Mouse (Mus musculus) heart, embryonic 15.5 days (tissue): ENCODE measurements around the gene Cysrt1. TPM values are rescaled to one million over a fixed set of nuclear protein-coding genes. Genes with fewer than 3 reads are reported as not detected.

Experiments
- ATAC-seq: fragments of 200-750 bp; cut with Nextera tagmentation; replicated peaks from 2 replicates; pipeline ENCODE4 v1.8.0; 2017; ENCODE audit warnings: low read depth, moderate TSS enrichment; ENCODE audit not compliant: insufficient number of reproducible peaks, insufficient read depth, low FRiP score
- H3K27ac ChIP-seq: fragments of 300-500 bp; sonication (generic); 2 replicates; pipeline ENCODE4 v1.5.1; 2015; ENCODE audit warnings: mild to moderate bottlenecking, inconsistent platforms
- H3K27me3 ChIP-seq: fragments of 300-500 bp; sonication (generic); 2 replicates; pipeline ENCODE4 v1.6.1; 2015; ENCODE audit warnings: inconsistent platforms
- H3K36me3 ChIP-seq: fragments of 300-500 bp; sonication (generic); 2 replicates; pipeline ENCODE4 v1.6.1; 2015; ENCODE audit warnings: mild to moderate bottlenecking, inconsistent platforms
- H3K4me1 ChIP-seq: fragments of 300-500 bp; sonication (generic); replicated peaks from 2 replicates; pipeline ENCODE4 v1.6.1; 2015; ENCODE audit warnings: inconsistent platforms
- H3K4me2 ChIP-seq: fragments of 300-500 bp; sonication (generic); 2 replicates; pipeline ENCODE4 v1.6.1; 2015; ENCODE audit warnings: inconsistent platforms, mild to moderate bottlenecking, moderate library complexity
- H3K4me3 ChIP-seq: fragments of 300-500 bp; sonication (generic); 2 replicates; pipeline ENCODE4 v1.5.1; 2015; ENCODE audit warnings: mild to moderate bottlenecking, inconsistent platforms
- H3K9ac ChIP-seq: fragments of 300-500 bp; sonication (generic); 2 replicates; pipeline ENCODE4 v1.6.1; 2015; ENCODE audit warnings: mild to moderate bottlenecking, inconsistent platforms
- H3K9me3 ChIP-seq: fragments of 300-500 bp; sonication (generic); replicated peaks from 2 replicates; pipeline ENCODE4 v1.6.1; 2016; ENCODE audit warnings: inconsistent platforms
- WGBS: fragments of 180-500 bp; shearing (Covaris S2); methylation state at CpG from one replicate; pipeline ENCODE4 v1.1.7; 2015; ENCODE audit warnings: mixed read lengths; 5-methylcytosine and 5-hydroxymethylcytosine counted together
- polyA plus RNA-seq: library from polyadenylated mRNA; unstranded; fragments of >200 nt; fragmentation: Nextera tagmentation; extraction: Ambion mirVana; gene quantifications from 2 replicates; pipeline ENCODE4 v1.2.1, GENCODE M21; 2015

Gene Cysrt1
- polyA plus RNA-seq, 1 experiment from 2014 or later: 0.30 TPM

DNA sequence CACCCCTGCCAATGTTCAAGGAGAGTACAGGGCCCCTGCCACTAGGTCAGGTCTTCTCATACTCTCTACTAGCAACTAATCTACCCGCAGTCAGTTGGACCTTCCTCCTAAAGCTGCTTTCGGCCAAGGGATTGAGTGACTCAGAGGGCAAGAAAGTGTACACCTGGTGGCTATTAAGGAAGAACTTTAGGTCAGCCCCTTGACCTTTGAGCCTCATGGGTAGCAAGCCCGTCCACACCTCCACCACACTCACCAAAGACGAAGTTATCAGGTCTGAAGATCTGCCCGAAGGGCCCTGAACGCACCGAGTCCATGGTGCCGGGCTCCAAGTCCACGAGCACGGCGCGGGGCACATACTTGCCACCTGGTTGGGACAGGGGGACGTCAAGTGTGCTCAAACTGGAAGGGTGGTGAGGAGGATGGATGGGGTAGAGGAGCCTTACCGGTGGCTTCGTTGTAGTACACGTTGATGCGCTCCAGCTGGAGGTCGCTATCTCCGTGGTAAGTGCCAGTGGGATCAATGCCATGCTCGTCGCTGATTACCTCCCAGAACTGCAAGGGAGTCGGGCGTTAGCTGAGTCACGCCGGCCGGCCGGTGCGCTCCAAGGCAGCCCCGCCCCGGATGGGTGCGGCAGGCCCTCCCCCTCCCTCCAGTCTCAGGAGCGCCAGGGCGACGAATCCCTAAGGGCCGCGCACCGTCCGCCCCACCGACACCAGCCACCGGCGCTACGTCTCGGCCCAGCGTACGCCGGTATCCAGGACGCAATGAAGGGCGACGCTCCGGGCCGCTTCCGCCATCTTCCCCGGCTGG, 18.4 kb downstream of the Cysrt1 start:
- ATAC-seq: peak; percentile 36
- 2% methylated on average over 44 of the region's 53 CpGs for WGBS
- Histone ChIP-seq H3K9ac (peak overlapping the region; percentile 76), H3K9me3 (no peaks in the 10 kb centered on the region), H3K27ac (peak overlapping the region; percentile 92), H3K36me3 (peaks cover 11% of the 10 kb centered on the region; the same call in 1 of the 2 replicates), H3K27me3 (no peaks in the 10 kb centered on the region), H3K4me1 (peaks cover 23% of the 10 kb centered on the region), H3K4me2 (peak overlapping the region; percentile 85), H3K4me3 (peak overlapping the region; percentile 73)

DNA sequence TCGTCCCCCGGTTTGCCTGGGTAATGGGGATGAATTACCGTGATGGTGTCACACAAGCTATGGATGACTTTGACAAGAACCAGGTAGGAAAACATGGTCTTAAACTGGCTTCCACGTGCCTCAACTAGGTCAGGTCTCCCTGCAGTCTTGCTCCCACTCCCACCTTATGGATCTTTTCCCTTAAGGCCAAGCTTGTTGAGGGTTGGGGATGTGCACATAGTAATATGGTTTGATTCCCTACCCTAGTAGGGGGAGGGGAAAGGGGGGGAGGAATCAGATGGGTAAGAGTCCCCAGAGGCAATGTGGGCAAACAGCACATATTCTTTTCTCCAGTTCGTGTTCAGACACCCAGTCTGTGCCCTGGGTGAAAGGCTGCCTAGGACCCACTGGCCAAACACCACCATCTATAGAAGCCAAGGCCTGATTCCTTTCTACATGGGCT, 20.9 kb downstream of the Cysrt1 start:
- WGBS: 70% methylated on average over 5 of the region's 5 CpGs

DNA sequence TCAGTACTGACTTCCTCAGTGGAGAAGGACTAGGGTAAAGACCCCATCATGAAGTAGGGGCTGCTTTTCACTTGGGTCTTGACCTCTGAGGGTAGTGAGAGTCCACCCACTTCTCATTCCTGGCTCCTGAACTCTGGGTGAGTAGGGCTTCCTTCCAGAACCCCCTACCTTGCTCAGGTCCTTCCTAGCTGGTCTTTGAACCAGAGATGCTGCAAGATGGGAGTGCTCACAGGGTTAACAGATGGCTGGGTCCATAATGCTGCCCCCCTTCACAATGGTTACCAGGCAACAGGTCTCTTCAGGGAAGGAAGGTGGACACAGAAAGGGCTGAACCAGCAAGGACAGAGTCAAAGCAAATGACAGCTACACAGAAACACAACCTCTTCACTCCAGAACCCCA, 23.8 kb downstream of the Cysrt1 start, which contains the start of gene Fam166a:
Fam166a (plus strand) TSS at position 301 of the 400 bp plus-strand sequence.
- no peak for ATAC-seq
- Histone ChIP-seq H3K27me3 (0 out of 2 replicates have a peak, but pooled peaks cover 4% of the 10 kb centered on the region), H3K27ac (no peak within 1 kb of the TSS), H3K9ac (no peak within 1 kb of the TSS), H3K4me3 (no peak within 1 kb of the TSS), H3K36me3 (peaks cover 11% of the 10 kb centered on the region; the same call in 1 of the 2 replicates), H3K9me3 (no peaks in the 10 kb centered on the region), H3K4me1 (peaks cover 3% of the 10 kb centered on the region), H3K4me2 (no peak within 1 kb of the TSS)

More for the DNA sequence above, 20.9 kb downstream of the Cysrt1 start:
- Histone ChIP-seq H3K4me1 (peaks cover 15% of the 10 kb centered on the region), H3K4me2 (no peak overlapping the region), H3K9me3 (no peaks in the 10 kb centered on the region), H3K9ac (no peak overlapping the region), H3K27ac (no peak overlapping the region), H3K36me3 (peaks cover 11% of the 10 kb centered on the region; the same call in 1 of the 2 replicates), H3K4me3 (no peak overlapping the region), H3K27me3 (no peaks in the 10 kb centered on the region)
- no peak for ATAC-seq

DNA sequence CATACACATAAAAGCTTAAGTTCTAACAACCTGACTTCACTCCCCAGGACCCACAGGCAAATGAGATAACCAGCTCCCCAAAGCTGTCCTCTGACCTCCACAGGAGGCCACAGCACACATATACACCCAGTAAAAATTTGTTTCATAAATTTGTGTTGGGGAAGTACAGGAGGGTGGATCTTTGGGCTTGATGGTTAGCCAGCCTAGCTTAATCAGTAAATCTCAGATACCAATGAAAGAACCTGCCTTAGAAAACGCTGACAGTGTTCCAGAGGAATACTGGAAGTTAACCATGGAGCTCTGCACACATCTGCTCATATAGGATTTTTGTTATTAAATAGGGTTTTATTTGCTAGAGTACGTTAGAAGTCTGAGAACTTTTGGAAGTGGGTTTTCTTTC, 24.6 kb downstream of the Cysrt1 start:
- ATAC-seq: no peak
- Histone ChIP-seq H3K4me1 (no peaks in the 10 kb centered on the region), H3K4me3 (no peak overlapping the region), H3K9ac (no peak overlapping the region), H3K27ac (no peak overlapping the region), H3K4me2 (no peak overlapping the region), H3K36me3 (peaks cover 11% of the 10 kb centered on the region; the same call in 1 of the 2 replicates), H3K9me3 (no peaks in the 10 kb centered on the region), H3K27me3 (0 out of 2 replicates have a peak, but pooled peaks cover 11% of the 10 kb centered on the region)
- 51% methylated on average over 2 of the region's 2 CpGs for WGBS

DNA sequence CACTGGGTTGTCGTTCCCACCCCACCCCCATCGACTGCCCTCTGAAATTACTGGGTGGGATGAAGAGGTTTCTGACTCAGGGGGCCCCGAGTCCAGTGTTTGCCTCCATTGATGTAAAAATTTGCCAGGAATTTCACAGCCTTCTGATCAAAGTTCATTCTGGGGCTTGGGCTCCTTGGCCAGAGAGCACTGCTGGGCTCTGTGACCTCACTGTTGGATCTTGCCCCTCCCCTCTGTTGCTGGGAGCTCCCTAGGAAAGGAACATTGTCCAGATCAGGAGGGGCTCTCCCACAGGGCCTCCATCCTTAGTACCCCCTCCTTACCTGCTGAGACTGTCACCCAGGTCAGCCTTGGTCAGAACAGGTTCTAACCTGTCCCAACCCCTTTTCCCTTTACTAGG, 27.8 kb downstream of the Cysrt1 start, which contains the start of gene Stpg3:
Stpg3 (minus strand) TSS at position 194 of the 400 bp plus-strand sequence.
- no peaks in the 10 kb centered on the region for H3K9me3 ChIP-seq
- ATAC-seq: no peak
- WGBS: 63% methylated on average over 3 of the region's 3 CpGs
- no peaks in the 10 kb centered on the region for H3K36me3 ChIP-seq
- H3K4me1 ChIP-seq: peaks cover 16% of the 10 kb centered on the region
- H3K27ac ChIP-seq: no peak within 1 kb of the TSS
- H3K4me2 ChIP-seq: no peak within 1 kb of the TSS
- H3K4me3 ChIP-seq: no peak within 1 kb of the TSS
- H3K27me3 ChIP-seq: 0 out of 2 replicates have a peak, but pooled peaks cover 11% of the 10 kb centered on the region
- no peak within 1 kb of the TSS for H3K9ac ChIP-seq

DNA sequence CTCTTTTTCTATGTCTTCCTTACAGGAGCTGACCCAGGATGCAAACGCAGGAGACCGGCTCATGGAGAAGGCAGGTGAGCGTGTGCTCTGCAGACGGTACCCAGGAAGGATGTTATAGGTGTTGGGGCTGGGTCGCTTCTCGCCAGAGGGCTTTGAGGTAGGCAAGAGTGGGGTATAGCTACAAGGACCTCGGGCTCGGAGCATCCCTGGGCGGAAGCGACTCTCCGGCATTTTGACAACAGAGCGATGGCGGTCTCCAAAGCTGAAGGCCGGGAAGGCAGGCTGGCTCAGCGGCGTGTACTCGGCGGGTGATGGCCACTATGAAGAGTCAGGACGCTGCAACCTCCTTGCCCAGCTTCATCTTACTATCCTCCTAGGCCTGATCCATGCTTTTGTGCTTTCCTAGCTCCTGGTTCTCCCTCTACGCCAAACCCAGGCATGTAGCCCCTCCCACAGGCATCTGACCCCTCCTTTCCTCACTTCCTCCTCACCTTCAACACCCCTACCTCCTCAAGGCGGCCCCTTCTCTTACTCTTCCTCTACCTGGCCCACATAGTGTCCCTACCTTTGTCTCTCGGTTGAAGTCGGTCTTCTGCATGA, 28.9 kb downstream of the Cysrt1 start:
- H3K27me3 ChIP-seq: 0 out of 2 replicates have a peak, but pooled peaks cover 11% of the 10 kb centered on the region
- no peak overlapping the region for H3K4me2 ChIP-seq
- 55% methylated on average over 23 of the region's 23 CpGs for WGBS
- H3K9ac ChIP-seq: no peak overlapping the region
- no peaks in the 10 kb centered on the region for H3K9me3 ChIP-seq
- H3K4me1 ChIP-seq: peaks cover 20% of the 10 kb centered on the region
- ATAC-seq: no peak
- H3K4me3 ChIP-seq: no peak overlapping the region
- no peak overlapping the region for H3K27ac ChIP-seq
- H3K36me3 ChIP-seq: peaks cover 6% of the 10 kb centered on the region; the same call in 1 of the 2 replicates

DNA sequence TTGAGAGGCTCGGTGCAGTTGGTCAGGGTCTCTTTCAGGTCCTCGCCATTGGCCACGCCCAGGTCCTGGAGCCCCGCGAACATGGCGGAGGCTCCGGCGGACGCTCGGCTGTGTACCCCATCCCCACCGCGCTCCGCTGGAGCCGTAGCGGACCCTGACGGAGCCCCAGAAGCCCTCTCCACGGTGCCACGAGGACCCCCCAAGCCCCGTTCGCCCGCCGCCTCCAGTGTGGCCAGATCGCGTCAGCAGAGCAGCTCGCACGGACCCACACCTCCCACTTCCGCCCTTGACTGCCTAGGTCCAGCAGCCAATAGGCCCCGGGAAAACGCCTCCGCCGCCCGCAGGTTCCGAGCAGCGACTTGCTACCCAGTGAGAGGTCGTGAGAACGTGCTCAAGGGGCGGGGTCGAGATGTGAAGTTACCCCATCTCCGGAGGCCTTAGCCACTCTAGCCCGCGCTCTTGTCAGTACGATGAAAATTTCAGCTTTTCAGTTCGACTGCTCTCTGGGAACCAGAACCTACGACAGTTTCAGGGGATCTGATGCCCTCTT, 31.1 kb downstream of the Cysrt1 start, which contains the start of gene Nelfb:
Nelfb (minus strand) TSS at position 369 of the 550 bp plus-strand sequence.
- WGBS: under 1% methylated on average over 44 of the region's 44 CpGs

DNA sequence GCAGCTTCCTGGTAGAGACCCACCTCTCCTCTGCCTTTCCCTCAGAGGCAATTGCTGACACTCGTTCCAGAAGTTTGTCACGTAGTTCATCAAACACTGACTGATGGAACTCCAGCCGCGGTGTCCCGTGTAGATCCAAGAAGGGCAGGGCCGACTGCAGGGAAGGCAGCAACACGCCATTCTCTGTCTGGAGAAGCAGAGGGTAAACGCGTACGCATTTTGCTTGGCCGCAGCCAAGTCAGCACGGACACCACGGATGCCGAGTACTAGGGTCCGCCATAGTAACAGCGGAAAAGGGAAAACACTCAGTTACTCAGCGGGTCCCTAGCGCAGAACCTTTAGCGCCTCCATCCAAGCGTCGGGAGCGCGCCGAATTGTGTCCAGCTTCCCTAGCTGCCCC, 31.6 kb downstream of the Cysrt1 start:
- peak overlapping the region; percentile 80 for H3K9ac ChIP-seq
- WGBS: 1% methylated on average over 24 of the region's 24 CpGs
- H3K27ac ChIP-seq: peak overlapping the region; percentile 88
- H3K4me3 ChIP-seq: peak overlapping the region; percentile 63
- H3K9me3 ChIP-seq: no peaks in the 10 kb centered on the region
- H3K27me3 ChIP-seq: 0 out of 2 replicates have a peak, but pooled peaks cover 11% of the 10 kb centered on the region
- ATAC-seq: 0 out of 2 replicates have a peak, but pooled peaks have one; percentile 5
- peak overlapping the region; percentile 75 for H3K4me2 ChIP-seq
- peaks cover 27% of the 10 kb centered on the region for H3K36me3 ChIP-seq
- peaks cover 20% of the 10 kb centered on the region for H3K4me1 ChIP-seq

More for the DNA sequence above, 31.1 kb downstream of the Cysrt1 start, which contains the start of gene Nelfb:
- H3K9ac ChIP-seq: peak within 1 kb of the TSS; percentile 80
- ATAC-seq: peak; percentile 92
- H3K4me2 ChIP-seq: peak within 1 kb of the TSS; percentile 75
- H3K27ac ChIP-seq: peak within 1 kb of the TSS; percentile 88
- H3K36me3 ChIP-seq: peaks cover 22% of the 10 kb centered on the region
- H3K4me1 ChIP-seq: peaks cover 20% of the 10 kb centered on the region
- H3K4me3 ChIP-seq: peak within 1 kb of the TSS; percentile 63
- H3K9me3 ChIP-seq: no peaks in the 10 kb centered on the region
- 0 out of 2 replicates have a peak, but pooled peaks cover 11% of the 10 kb centered on the region for H3K27me3 ChIP-seq

DNA sequence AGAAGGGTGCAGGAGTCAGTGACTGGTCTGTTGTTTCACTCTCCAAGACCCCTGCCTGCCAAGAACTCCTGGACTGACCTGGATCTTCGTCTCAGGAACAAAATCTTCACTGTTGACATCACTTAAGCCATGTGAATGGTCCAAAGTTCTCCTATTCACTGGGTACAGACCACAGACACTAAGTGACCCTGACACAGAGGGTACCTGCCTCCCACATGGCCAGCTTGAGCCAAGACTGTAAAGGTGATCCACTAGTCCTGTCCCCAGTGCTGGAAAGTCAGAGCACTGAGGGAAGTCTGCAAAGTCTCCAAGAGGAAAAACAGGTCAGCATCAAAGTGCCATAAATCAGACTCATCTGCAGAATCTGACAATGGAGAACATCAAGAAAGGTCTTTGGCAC, 34.7 kb downstream of the Cysrt1 start:
- 86% methylated on average over 1 of the region's 1 CpGs for WGBS
- Histone ChIP-seq H3K36me3 (peaks cover 58% of the 10 kb centered on the region), H3K4me2 (no peak overlapping the region)

DNA sequence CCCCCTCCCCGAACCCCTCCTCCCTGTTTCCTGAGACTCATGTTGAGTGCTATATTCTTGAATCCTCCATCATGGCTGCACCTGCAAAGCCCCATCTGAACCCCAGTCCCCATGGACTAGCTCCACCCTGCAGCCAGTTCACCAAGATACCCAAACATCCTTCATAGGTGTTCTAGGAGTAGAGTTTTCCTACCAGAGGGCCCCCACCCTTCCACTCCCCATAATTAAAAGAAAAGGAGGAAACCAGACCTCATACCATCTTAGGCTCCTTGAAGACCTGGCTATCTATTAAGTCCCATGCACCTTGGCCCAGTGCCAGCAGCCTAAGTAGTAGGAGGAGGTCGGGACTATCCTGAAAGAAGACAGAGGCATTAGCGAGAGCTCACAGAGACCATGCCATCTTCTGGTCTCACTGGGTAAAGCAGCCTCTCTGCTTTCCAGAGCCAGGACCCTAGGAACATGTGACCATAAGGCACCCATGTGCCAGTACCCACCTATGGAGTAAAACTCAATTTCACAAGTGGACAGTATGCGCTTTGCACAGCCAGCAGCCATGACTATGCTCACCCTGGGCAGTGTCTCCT, 38.5 kb downstream of the Cysrt1 start:
- no peak overlapping the region for H3K9ac ChIP-seq
- H3K4me2 ChIP-seq: no peak overlapping the region
- H3K36me3 ChIP-seq: peaks cover 87% of the 10 kb centered on the region
- no peak for ATAC-seq
- H3K27ac ChIP-seq: no peak overlapping the region
- no peaks in the 10 kb centered on the region for H3K9me3 ChIP-seq
- H3K4me1 ChIP-seq: no peaks in the 10 kb centered on the region
- no peaks in the 10 kb centered on the region for H3K27me3 ChIP-seq
- 62% methylated on average over 4 of the region's 4 CpGs for WGBS
- no peak overlapping the region for H3K4me3 ChIP-seq

More for the DNA sequence above, 34.7 kb downstream of the Cysrt1 start:
- no peak overlapping the region for H3K27ac ChIP-seq
- H3K4me3 ChIP-seq: no peak overlapping the region
- H3K27me3 ChIP-seq: no peaks in the 10 kb centered on the region
- H3K4me1 ChIP-seq: peaks cover 20% of the 10 kb centered on the region
- ATAC-seq: no peak
- H3K9me3 ChIP-seq: no peaks in the 10 kb centered on the region
- no peak overlapping the region for H3K9ac ChIP-seq
